Mouse (Mus musculus): ENCODE measurements around the gene Slc25a26.

Slc25a26 gene

GRCm38 (mm10) chr6:94499897-94500623 is at the start of gene Slc25a26:
TSS of gene Slc25a26 (plus strand) at chr6:94500331.
- CTCF ChIA-PET, result interaction anchor here in 1 of 4 experiments (0.6 to 1.3 kb wide), 3 partner anchors 35 to 250 kb away, joined by 3 to 4 read pairs (median 3); no protein-coding TSS in a partner anchor
- POLR2A ChIA-PET, result interaction anchor here (0.5 to 2.9 kb wide), 34 partner anchors 8 to 597 kb away, joined by 3 to 50 read pairs (median 4); partner anchors contain the start of gene Magi1 (in 1 of the 4)

GRCm38 (mm10) chr6:94464037-94464891 is 35.9 kb upstream of the Slc25a26 start:
- ChIA-PET CTCF (interaction anchor here (0.5 to 2.9 kb wide), 31 partner anchors 8 to 1677 kb away, joined by 3 to 12 read pairs (median 3); partner anchors contain the start of gene Slc25a26 (in 1 of the 4)), POLR2A (interaction anchor here in 3 of 4 experiments (0.5 to 1.5 kb wide), 5 partner anchors 36 to 386 kb away, joined by 3 to 6 read pairs (median 3); partner anchors contain the start of gene Slc25a26 (in 1 of the 3))

DNA sequence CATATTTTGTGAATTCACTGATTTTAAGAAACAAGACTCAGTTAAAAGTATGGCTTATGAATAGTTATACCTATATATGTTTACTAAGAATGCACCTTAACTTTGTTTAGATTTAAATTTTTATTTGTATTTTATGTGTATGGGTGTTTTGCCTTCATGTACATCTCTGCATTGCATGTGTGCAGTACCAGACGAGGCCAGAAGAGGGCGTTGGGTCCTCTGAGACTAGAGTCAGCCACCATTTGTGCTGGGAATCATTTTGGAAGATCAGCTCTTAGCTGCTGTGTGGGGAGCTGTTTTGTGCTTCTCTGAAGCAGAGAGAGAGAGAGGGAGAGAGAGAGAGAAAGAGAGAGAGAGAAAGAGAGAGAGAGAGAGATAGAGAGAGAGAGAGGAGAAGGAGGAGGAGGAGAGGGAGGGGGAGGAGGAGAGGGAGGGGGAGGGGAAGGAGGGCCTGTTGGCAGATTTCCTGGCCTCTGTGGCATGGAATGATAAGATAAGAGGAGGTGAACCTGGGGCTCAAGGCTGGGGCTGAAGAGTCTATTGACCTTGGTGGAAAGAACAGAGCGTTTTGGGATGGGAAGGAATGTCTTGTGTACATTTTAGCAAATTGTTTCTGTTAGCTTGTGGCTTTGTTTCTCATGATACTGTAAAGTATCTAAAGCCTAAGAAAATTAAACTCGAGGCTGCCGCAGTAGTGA is 33.5 kb upstream of the Slc25a26 start:
- ChIA-PET POLR2A (interaction anchor here in 2 of 4 experiments (1.0 to 1.3 kb wide), 3 partner anchors 34 to 66 kb away, joined by 3 to 5 read pairs (median 3); partner anchors contain the start of gene Slc25a26 (in 1 of the 2)), CTCF (interaction anchor here in 3 of 4 experiments (0.6 to 2.9 kb wide), 20 partner anchors 9 to 640 kb away, joined by 3 to 12 read pairs (median 3); no protein-coding TSS in a partner anchor)

DNA sequence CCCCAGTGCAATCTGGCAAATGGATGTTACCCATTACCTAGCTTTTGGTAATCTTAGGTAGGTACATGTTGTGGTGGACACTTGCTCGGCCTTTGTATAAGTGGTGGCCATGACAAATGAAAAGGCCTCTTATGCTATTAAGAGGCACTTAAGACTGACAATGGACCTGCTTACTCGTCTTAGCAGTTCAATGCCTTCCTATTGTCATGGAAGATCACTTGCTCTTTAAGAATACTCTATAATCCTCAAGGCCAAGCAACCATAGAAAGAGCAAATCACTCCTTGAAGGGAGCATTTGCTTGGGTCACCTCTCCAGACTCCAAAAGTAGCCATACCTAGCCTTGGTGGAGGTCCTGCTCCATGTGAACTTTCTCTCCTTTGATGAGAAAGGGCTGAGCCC is 7.4 kb upstream of the Slc25a26 start:
- CTCF ChIA-PET, result interaction anchor here in 1 of 4 experiments (0.5 kb wide), 1 partner anchor 111 kb away, joined by 3 read pairs; no protein-coding TSS in a partner anchor
- POLR2A ChIA-PET, result interaction anchor here in 3 of 4 experiments (0.8 to 1.8 kb wide), 8 partner anchors 8 to 281 kb away, joined by 3 to 7 read pairs (median 4); partner anchors contain the start of gene Slc25a26 (in 1 of the 3)

DNA sequence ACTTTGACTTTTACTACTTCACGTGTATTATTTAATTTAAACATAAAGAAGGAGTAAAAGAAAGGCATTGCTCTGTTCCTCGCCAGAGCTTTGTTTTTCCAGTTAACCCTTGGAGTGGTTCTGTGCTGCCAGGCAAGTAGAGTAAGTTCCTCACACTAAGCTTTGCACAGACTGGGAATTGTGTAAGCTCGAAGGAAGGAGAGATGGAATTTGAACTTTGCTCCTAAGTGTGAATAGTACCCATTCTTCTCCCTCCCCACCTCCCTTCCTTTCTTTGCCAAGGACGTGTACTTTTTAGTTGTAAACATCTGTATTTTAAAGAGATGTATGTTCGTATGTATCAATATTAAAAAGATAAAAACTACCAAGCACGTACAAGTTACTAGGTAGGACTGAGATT is 3.8 kb downstream of the Slc25a26 start:
- ChIA-PET POLR2A (interaction anchor here in 1 of 4 experiments (0.6 to 1.3 kb wide), 4 partner anchors 11 to 16 kb away, joined by 4 to 5 read pairs (median 4); no protein-coding TSS in a partner anchor), CTCF (no interaction called here)

DNA sequence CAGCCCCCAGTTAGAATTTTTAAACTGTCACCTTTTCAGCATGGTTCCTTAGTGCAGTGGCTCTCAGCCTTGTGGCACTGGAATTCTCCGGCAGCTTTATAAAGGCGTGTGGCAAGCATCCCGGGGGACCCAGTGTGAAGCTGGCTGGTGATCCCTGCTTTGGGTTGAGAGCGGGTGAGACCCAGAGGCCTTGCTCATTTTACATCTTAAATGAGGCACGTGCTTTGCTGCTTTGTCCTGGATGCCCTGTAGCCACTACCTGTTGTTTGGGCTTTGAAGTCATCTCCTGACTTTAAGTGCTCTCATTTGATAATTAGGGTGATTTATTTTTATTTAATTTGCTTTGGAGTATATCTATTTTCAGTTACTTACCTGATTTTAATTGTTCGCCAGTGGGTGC is 7.8 kb downstream of the Slc25a26 start:
- ChIA-PET CTCF (interaction anchor here in 1 of 4 experiments (1.0 to 1.2 kb wide), 2 partner anchors 41 to 426 kb away, joined by 3 to 5 read pairs; no protein-coding TSS in a partner anchor), POLR2A (interaction anchor here in 2 of 4 experiments (0.6 to 6.1 kb wide), 9 partner anchors 7 to 243 kb away, joined by 3 to 50 read pairs (median 5); partner anchors contain the start of gene Slc25a26 (in 2 of the 2))

GRCm38 (mm10) chr6:94508807-94509206 is 8.7 kb downstream of the Slc25a26 start:
- ChIA-PET POLR2A (interaction anchor here in 3 of 4 experiments (0.5 to 6.1 kb wide), 13 partner anchors 7 to 1821 kb away, joined by 3 to 50 read pairs (median 5); partner anchors contain the start of gene Slc25a26 (in 2 of the 3)), CTCF (interaction anchor here in 2 of 4 experiments (0.6 to 1.5 kb wide), 3 partner anchors 35 to 217 kb away, joined by 3 to 5 read pairs (median 4); no protein-coding TSS in a partner anchor)

DNA sequence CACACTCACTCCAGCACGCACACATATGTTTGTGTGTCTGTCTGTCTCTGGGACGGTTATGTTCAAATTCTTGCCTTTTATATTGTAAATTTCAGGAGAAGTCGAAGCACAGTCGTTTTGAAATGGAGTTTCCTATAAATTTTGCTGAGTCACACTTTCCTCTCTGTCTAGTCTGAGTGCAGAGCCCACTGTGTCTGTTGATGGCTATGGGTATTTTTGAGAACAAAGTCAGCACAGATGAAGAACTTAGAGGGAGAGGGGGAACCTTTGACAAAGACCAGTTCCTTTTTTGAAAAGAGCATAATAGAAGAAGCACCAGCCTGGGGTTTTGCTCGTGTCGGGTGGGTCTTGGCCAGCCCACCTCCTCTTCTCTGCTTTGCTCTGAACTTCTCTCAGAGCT is 9.1 kb downstream of the Slc25a26 start:
- POLR2A ChIA-PET, result interaction anchor here (0.5 to 6.1 kb wide), 17 partner anchors 9 to 1821 kb away, joined by 3 to 50 read pairs (median 4); partner anchors contain the start of gene Slc25a26 (in 4 of the 4)
- CTCF ChIA-PET, result interaction anchor here in 1 of 4 experiments (1.1 to 1.5 kb wide), 2 partner anchors 35 to 43 kb away, joined by 3 read pairs; no protein-coding TSS in a partner anchor

GRCm38 (mm10) chr6:94518171-94518570 is 18.0 kb downstream of the Slc25a26 start:
- ChIA-PET CTCF (no interaction called here), POLR2A (interaction anchor here in 2 of 4 experiments (0.6 to 1.4 kb wide), 6 partner anchors 8 to 185 kb away, joined by 3 to 6 read pairs (median 3); partner anchors contain the start of gene Slc25a26 (in 1 of the 2))

GRCm38 (mm10) chr6:94524335-94524734 is 24.2 kb downstream of the Slc25a26 start:
- CTCF ChIA-PET, result interaction anchor here in 3 of 4 experiments (0.6 to 0.9 kb wide), 4 partner anchors 13 to 426 kb away, joined by 3 to 4 read pairs (median 4); no protein-coding TSS in a partner anchor
- POLR2A ChIA-PET, result interaction anchor here in 1 of 4 experiments (1.8 to 2.8 kb wide), 2 partner anchors 15 to 24 kb away, joined by 7 to 9 read pairs; partner anchors contain the start of gene Slc25a26

GRCm38 (mm10) chr6:94530756-94531155 is 30.6 kb downstream of the Slc25a26 start:
- POLR2A ChIA-PET, result interaction anchor here in 1 of 4 experiments (1.1 to 1.2 kb wide), 2 partner anchors 10 to 70 kb away, joined by 3 read pairs; no protein-coding TSS in a partner anchor
- CTCF ChIA-PET, result no interaction called here

- ChIA-PET POLR2A (interaction anchor here in 1 of 4 experiments (0.9 kb wide), 1 partner anchor 17 kb away, joined by 4 read pairs; no protein-coding TSS in a partner anchor), CTCF (interaction anchor here in 1 of 4 experiments (0.8 kb wide), 1 partner anchor 30 kb away, joined by 3 read pairs; no protein-coding TSS in a partner anchor)
These were observed 32.0 kb downstream of the Slc25a26 start for GRCm38 (mm10) chr6:94532086-94532485.

DNA sequence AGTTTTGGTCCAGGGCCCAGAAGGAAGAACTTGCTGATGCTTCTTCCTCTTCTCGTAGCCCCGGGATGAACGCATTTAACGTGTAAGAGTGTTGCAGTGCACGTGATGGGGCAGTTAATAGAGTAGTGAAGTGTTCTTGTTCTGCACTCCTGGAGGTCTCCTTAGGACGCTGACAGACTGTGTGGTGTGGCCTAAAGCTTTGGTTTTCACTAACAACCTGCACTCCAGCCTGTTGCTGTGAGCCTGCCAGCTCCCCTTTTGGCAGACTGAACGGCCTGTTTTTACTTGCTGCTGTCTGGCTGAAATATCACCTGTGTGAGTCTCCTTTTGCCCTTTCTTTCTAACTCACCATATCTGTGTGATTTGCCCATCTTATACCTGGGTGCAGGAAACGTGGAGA is 36.3 kb downstream of the Slc25a26 start:
- CTCF ChIA-PET, result no interaction called here
- POLR2A ChIA-PET, result no interaction called here

GRCm38 (mm10) chr6:94537652-94538051 is 37.5 kb downstream of the Slc25a26 start:
- CTCF ChIA-PET, result no interaction called here
- POLR2A ChIA-PET, result interaction anchor here in 1 of 4 experiments (1.5 kb wide), 1 partner anchor 12 kb away, joined by 4 read pairs; no protein-coding TSS in a partner anchor

- CTCF ChIA-PET, result interaction anchor here in 1 of 4 experiments (1.1 kb wide), 1 partner anchor 635 kb away, joined by 3 read pairs; no protein-coding TSS in a partner anchor
These were observed 40.0 kb downstream of the Slc25a26 start for GRCm38 (mm10) chr6:94540090-94540489.

GRCm38 (mm10) chr6:94540615-94541014 is 40.5 kb downstream of the Slc25a26 start:
- ChIA-PET CTCF (interaction anchor here in 1 of 4 experiments (1.1 kb wide), 1 partner anchor 634 kb away, joined by 3 read pairs; no protein-coding TSS in a partner anchor), POLR2A (interaction anchor here in 1 of 4 experiments (1.3 to 1.6 kb wide), 2 partner anchors 11 to 12 kb away, joined by 3 read pairs; no protein-coding TSS in a partner anchor)

More at GRCm38 (mm10) chr6:94540090-94540489, 40.0 kb downstream of the Slc25a26 start:
- POLR2A ChIA-PET, result interaction anchor here in 1 of 4 experiments (1.3 to 1.6 kb wide), 2 partner anchors 10 to 13 kb away, joined by 3 read pairs; no protein-coding TSS in a partner anchor

DNA sequence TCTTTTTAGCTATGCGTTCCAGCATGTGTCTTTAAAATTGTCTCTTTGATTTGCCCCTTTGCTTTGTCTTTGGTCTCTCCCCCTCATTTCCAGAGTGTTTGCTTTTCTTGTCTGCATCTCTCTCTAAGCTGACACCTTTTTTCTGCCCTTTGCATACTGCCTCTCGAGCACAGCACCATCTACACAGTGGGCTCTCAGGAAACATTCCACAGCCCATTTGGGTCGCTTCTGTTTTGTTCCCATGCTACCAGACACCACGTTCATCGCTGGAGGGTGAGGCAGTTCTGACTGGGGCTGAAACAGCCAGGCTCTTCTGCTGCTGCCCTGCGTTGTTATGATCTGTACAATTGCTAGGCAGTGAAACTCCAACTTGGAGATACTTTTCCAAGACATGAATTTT is 41.0 kb downstream of the Slc25a26 start:
- POLR2A ChIA-PET, result interaction anchor here in 1 of 4 experiments (1.3 to 1.6 kb wide), 2 partner anchors 11 to 12 kb away, joined by 3 read pairs; no protein-coding TSS in a partner anchor

More for the DNA sequence above, 41.0 kb downstream of the Slc25a26 start:
- CTCF ChIA-PET, result interaction anchor here in 1 of 4 experiments (1.1 kb wide), 1 partner anchor 634 kb away, joined by 3 read pairs; no protein-coding TSS in a partner anchor

All from embryonic stem cell, embryonic (primary cell).